Mouse (Mus musculus) frontal cortex, postnatal 36 days (tissue): ENCODE results near the gene Mmp28.

Experiments
- DNase-seq, 2 experiments: peaks; one replicate each; pipeline ENCODE4 v3.0.0; 2022; ENCODE audit warnings: low spot score in 2 of 2

Mmp28 gene

GRCm38 (mm10) chr11:83448021-83448926, 14.6 kb downstream of the Mmp28 start:
- no peak for DNase-seq

GRCm38 (mm10) chr11:83447612-83448011, 15.3 kb downstream of the Mmp28 start:
- DNase-seq = no peak

- DNase-seq = no peak
Measured at GRCm38 (mm10) chr11:83445001-83445400, 17.9 kb downstream of the Mmp28 start.

- no peak for DNase-seq
Measured at GRCm38 (mm10) chr11:83443824-83444223, 19.0 kb downstream of the Mmp28 start.

GRCm38 (mm10) chr11:83442596-83443267, 20.1 kb downstream of the Mmp28 start:
- DNase-seq = peak; percentile 78 to 84

- no peak for DNase-seq
Measured at GRCm38 (mm10) chr11:83441235-83441634, 21.6 kb downstream of the Mmp28 start.

GRCm38 (mm10) chr11:83440081-83441064, 22.5 kb downstream of the Mmp28 start:
- peak; percentile 83 to 86 for DNase-seq

- DNase-seq = no peak
Measured at GRCm38 (mm10) chr11:83439426-83440060, 23.3 kb downstream of the Mmp28 start.

GRCm38 (mm10) chr11:83437377-83437776, 25.5 kb downstream of the Mmp28 start, which contains the start of gene 1700020L24Rik:
TSS of gene 1700020L24Rik (plus strand) at chr11:83437677.
- no peak for DNase-seq

GRCm38 (mm10) chr11:83432533-83432932, 30.3 kb downstream of the Mmp28 start:
- DNase-seq = no peak

- DNase-seq = no peak
Measured at GRCm38 (mm10) chr11:83429355-83429754, 33.5 kb downstream of the Mmp28 start, which contains the start of gene Gas2l2. TSS of gene Gas2l2 (minus strand) at chr11:83429455.

GRCm38 (mm10) chr11:83426964-83427363, 35.9 kb downstream of the Mmp28 start:
- no peak for DNase-seq

GRCm38 (mm10) chr11:83424681-83425080, 38.2 kb downstream of the Mmp28 start:
- DNase-seq = peak; percentile 76 to 85

- DNase-seq = no peak
Measured at GRCm38 (mm10) chr11:83421305-83421704, 41.6 kb downstream of the Mmp28 start.

GRCm38 (mm10) chr11:83420338-83420737, 42.5 kb downstream of the Mmp28 start:
- DNase-seq = no peak

GRCm38 (mm10) chr11:83418566-83418965, 44.3 kb downstream of the Mmp28 start:
- peak; percentile 50 to 82 for DNase-seq

- no peak for DNase-seq
Measured at GRCm38 (mm10) chr11:83417708-83418107, 45.2 kb downstream of the Mmp28 start.

- no peak for DNase-seq
Measured at GRCm38 (mm10) chr11:83417080-83417479, 45.8 kb downstream of the Mmp28 start.

GRCm38 (mm10) chr11:83410510-83410909, 52.4 kb downstream of the Mmp28 start:
- no peak for DNase-seq

GRCm38 (mm10) chr11:83409792-83410291, 53.0 kb downstream of the Mmp28 start:
- no peak for DNase-seq
